Mouse (Mus musculus): Measurements from ENCODE around the gene Eef1akmt1.

GRCm38 (mm10) chr14:57515156-57515762, 56.2 kb downstream of the Eef1akmt1 start:
- TF ChIP-seq CTCF (IDR thresholded peaks at IDR 0.05; ENCODE audit: low read depth, low read length) = no peak
- TF ChIP-seq POLR2A (IDR thresholded peaks at IDR 0.05; ENCODE audit: extremely low read depth, insufficient read depth, low read length) = no peak
